Mouse (Mus musculus): ENCODE measurements at regions not wholly inside any gene's neighbourhood (a gene's known extent, or its start where the extent isn't known, plus 50 kb on each side); places are given as distances from the start of the nearest gene placed in this dataset.

GRCm38 (mm10) chr16:68017672-68018071 is 397.0 kb upstream of the Cadm2 start:
- DNase-seq (ENCODE audit: low read depth, low spot score), result no peak

- no peak for DNase-seq (ENCODE audit: low read depth, low spot score)
Observed at GRCm38 (mm10) chr16:67989671-67990070, 369.0 kb upstream of the Cadm2 start.

DNA sequence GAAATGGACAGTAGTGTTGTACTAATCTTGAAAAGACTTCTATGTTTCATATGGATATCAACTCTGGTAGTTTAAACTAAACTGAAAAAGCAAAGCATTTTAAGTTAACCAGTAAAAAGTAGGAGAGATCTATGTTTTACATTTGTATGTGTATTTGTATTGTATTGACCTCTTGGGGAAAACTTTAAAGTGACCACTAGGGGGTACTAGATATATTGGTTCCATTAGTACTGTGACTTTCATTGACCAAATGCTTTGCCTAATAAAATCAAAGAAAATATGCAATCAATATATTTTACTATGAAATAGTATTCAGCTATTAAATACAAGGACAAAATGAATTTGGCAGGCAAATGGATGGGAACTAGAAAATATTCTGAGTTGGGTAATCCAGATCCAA is 355.9 kb upstream of the Cadm2 start:
- no peak for DNase-seq (ENCODE audit: low read depth, low spot score)

- no peak for DNase-seq (ENCODE audit: low read depth, low spot score)
Observed at GRCm38 (mm10) chr16:67968311-67969145, 347.8 kb upstream of the Cadm2 start.

DNA sequence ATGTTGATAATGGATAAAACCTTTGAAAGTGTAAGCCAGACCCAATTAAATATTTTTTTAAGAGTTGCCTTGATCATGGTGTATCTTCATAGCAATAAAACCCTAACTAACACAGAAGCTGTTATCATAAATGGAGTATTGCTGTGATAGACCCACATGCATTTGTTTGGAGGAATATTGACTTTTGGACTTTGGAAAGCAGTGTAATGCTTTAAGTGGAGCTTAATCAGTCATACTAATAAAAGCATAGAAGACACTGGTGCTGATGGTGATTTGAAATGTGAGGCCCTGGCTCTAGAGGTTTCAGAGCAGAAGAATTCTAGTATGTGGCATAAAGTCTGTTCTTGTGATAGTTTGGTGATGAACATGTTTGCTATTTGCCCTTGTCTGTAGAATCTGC is 328.4 kb upstream of the Cadm2 start:
- no peak for DNase-seq (ENCODE audit: low read depth, low spot score)

DNA sequence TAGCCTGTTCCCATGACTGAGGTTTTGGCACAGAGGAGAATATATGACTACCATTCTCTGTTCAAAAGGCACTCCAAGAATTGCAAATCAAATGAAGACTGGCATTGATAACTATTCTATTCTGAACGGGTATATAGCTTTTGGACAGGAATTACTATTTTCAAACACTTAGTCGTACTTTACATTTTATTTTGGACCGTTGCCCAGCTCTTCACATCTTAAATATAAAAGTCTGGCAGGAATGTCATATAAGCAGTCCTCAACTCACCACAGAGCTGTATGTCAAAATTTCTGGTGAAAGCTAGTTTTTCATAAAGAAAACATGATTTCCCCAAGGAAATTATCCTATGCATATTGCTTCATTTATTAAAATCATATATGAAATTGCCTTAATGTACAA is 323.7 kb upstream of the Cadm2 start:
- DNase-seq (ENCODE audit: low read depth, low spot score), result no peak

GRCm38 (mm10) chr16:67919175-67919574 is 298.5 kb upstream of the Cadm2 start:
- no peak for DNase-seq (ENCODE audit: low read depth, low spot score)

DNA sequence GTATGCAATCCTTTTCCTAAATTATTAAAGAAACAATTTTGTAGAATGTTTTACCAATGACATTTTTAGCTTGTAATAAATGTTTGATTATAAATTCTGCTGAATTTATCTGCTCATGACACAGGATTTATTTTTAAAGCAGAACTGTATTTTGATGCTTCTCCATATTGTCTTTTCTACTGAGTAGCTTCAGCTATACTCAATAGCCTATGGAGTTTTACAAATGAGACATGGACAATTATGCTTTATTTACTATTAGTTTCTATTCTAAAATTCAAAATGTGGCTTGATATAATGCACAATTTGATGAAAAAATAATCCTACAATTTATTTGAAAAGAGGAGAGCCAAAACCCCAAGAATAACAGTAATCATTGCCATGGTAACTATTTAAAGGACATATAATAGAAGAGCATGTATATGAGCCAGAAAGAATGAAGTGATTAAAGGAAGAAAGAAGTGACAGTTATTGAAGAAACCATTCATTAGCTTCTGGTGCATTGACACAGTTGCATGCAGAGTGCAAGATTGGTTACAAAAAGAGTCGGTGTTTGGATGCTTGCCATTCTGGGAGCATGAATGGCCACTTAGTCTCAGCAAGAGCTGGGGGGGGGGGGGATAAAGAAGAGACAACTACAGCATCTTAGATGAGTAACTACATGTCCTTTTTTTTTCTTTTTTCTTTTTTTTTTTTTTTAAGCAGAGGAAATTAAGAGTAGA is 250.8 kb upstream of the Cadm2 start:
- DNase-seq (ENCODE audit: low read depth, low spot score), result no peak

DNA sequence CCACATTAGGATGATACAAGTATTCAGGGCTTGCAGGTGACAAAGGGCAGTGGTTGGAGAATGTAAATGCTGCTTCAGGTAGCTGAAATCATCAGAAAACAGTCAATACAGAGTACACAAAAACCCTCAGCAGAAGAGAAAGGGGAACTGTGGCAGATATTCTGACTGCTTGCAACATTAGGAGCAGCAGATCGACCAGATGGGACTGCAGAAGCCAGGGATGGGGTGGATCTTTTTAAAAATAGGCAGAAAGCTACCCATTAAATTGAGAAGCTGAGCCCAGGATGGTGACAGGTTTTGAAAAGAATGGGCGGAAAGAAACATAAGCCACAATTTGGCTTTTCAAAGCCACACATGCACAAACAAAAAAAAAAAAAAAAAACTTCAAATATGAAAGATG is 229.5 kb upstream of the Cadm2 start:
- DNase-seq (ENCODE audit: low read depth, low spot score), result no peak

DNA sequence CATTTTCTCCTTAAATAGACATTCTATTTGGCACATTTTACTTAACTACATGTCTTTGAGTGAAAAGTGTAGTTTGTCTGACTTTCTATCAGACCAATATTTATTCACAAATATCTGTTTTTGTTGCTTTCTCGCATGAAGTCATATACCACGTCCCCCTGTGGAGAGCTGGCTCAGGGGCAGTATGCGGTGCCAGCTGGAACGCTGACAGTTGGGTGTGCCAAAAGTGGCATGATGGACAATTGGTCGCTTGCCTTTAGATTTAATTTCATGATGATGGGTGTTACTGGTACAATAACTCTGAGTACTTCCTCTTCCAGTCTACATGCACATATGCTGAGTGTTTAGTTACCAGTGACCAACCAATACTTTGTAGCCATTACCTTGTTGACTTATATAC is 223.8 kb upstream of the Cadm2 start:
- DNase-seq (ENCODE audit: low read depth, low spot score), result no peak

DNA sequence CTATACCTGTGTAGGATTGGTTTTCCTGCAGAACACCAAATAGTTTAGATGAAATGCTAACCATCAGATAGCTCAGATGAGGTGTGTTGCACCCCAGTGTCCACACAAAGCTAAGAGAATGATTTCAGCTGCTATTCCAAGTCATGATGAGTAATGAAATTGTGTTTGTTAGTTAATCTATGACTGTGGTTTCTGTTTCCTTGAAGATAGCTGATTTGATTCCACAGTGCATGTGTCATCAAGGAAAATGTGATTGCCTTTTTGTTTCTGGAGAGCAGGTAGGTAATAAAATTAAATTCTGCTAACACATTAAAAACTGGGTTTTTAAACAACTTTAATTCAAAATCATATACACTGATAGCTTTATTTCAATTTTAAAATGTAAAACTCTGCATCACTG is 176.5 kb upstream of the Cadm2 start:
- no peak for DNase-seq (ENCODE audit: low read depth, low spot score)

DNA sequence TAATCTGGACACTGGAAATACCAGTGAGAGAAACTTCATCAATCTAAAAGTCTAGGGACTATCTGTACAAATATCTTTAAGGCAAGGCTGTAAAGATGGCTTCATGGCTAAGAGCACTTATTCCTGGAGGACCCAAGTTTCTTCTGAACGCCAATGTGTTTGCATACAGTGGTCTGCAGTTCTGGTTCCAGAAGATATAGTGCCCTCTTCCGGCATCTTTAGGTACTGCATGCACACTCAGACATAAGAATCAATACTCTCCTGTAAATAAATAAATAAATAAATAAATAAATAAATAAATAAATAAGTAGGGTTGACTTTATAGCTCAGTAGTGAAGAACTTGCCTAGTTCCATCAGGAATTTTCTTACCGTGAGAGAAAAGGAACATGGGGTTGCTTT is 155.4 kb upstream of the Cadm2 start:
- peak; percentile 28 for DNase-seq (ENCODE audit: low read depth, low spot score)

GRCm38 (mm10) chr16:67769114-67769513 is 148.4 kb upstream of the Cadm2 start:
- no peak for DNase-seq (ENCODE audit: low read depth, low spot score)

- DNase-seq (ENCODE audit: low read depth, low spot score), result no peak
Observed at GRCm38 (mm10) chr16:67735398-67735797, 114.7 kb upstream of the Cadm2 start.

GRCm38 (mm10) chr16:67698619-67699018 is 77.9 kb upstream of the Cadm2 start:
- DNase-seq (ENCODE audit: low read depth, low spot score), result no peak
